Mouse (Mus musculus) Patski (cell line): Measurements from ENCODE around the gene Plppr1. TPM values are rescaled to one million over a fixed set of nuclear protein-coding genes. Genes with fewer than 3 reads are reported as not detected.

Source experiments
- ATAC-seq: fragments of 100-300 bp; one replicate; pipeline ENCODE4 v1.8.0; 2021
- CTCF ChIA-PET: fragments of 350-600 bp; sonication (Branson Sonifier 250); formaldehyde crosslinking; loops from one replicate; lab custom pipeline; 2022; ENCODE audit warnings: inconsistent platforms; lab: Charles Lee
- POLR2A ChIA-PET: fragments of 350-600 bp; sonication (Branson Sonifier 250); formaldehyde crosslinking; loops from one replicate; lab custom pipeline; 2022; ENCODE audit warnings: antibody characterized with exemption, inconsistent platforms; lab: Charles Lee
- DNase-seq: peaks from one replicate; pipeline ENCODE4 v3.0.0-alpha.2; 2011; ENCODE audit warnings: low read depth, low spot score
- H3K27me3 ChIP-seq: fragments of 371-371 bp; one replicate; pipeline ENCODE4 v1.5.1; 2021
- CTCF ChIP-seq: fragments of 100-300 bp; IDR thresholded peaks from one replicate; pipeline ENCODE4 v1.5.1; 2021
- in situ Hi-C: fragments of 300-500 bp; cut with MboI; formaldehyde crosslinking; loops from 3 replicates; pipeline ENCODE4 v1.11.1; 2018; ENCODE audit warnings: low pct_unique_long_range_greater_than_20kb, mixed read lengths
- polyA plus RNA-seq: library from polyadenylated mRNA; unstranded; gene quantifications from one replicate; pipeline ENCODE4 v1.2.3, GENCODE M21; 2021

Gene Plppr1
- 0.14 TPM for polyA plus RNA-seq

- no peaks in the 10 kb centered on the region for H3K27me3 ChIP-seq
- in situ Hi-C loops, result no loop called here
- TF ChIP-seq CTCF, result no peak
- DNase-seq (no peak), ATAC-seq (peak; percentile 31)
- ChIA-PET CTCF (no interaction called here), POLR2A (no interaction called here)
Observed at GRCm38 (mm10) chr4:49059021-49059401, at the start of gene Plppr1. Gene Plppr1 (plus strand): TSS chr4:49059273.

GRCm38 (mm10) chr4:49016701-49017100, 42.4 kb upstream of the Plppr1 start:
- DNase-seq (no peak), ATAC-seq (no peak)
- ChIA-PET CTCF (interaction anchor here (0.8 kb wide), 1 partner anchor 21 kb away, joined by 3 read pairs; no protein-coding TSS in a partner anchor), POLR2A (no interaction called here)
- TF ChIP-seq CTCF, result no peak
- in situ Hi-C loops, result no loop called here
- no peaks in the 10 kb centered on the region for H3K27me3 ChIP-seq

- in situ Hi-C loops, result no loop called here
- TF ChIP-seq CTCF, result no peak
- ChIA-PET CTCF (no interaction called here), POLR2A (no interaction called here)
- DNase-seq (no peak), ATAC-seq (no peak)
- H3K27me3 ChIP-seq, result no peaks in the 10 kb centered on the region
Observed at GRCm38 (mm10) chr4:49023221-49023620, 35.9 kb upstream of the Plppr1 start.

- in situ Hi-C loops, result no loop called here
- ATAC-seq, result no peak
- ChIA-PET POLR2A (no interaction called here), CTCF (interaction anchor here (1.0 kb wide), 1 partner anchor 22 kb away, joined by 3 read pairs; no protein-coding TSS in a partner anchor)
- no peaks in the 10 kb centered on the region for H3K27me3 ChIP-seq
- no peak for DNase-seq
- TF ChIP-seq CTCF, result no peak
Observed at GRCm38 (mm10) chr4:49038311-49038710, 20.8 kb upstream of the Plppr1 start.

GRCm38 (mm10) chr4:49039854-49040253, 19.2 kb upstream of the Plppr1 start:
- POLR2A ChIA-PET, result no interaction called here
- in situ Hi-C loops, result no loop called here
- DNase-seq (no peak), ATAC-seq (no peak)
- CTCF ChIA-PET, result no interaction called here
- TF ChIP-seq CTCF, result no peak
- no peaks in the 10 kb centered on the region for H3K27me3 ChIP-seq

- in situ Hi-C loops, result no loop called here
- TF ChIP-seq CTCF, result no peak
- DNase-seq, result no peak
- no peaks in the 10 kb centered on the region for H3K27me3 ChIP-seq
- ChIA-PET POLR2A (no interaction called here), CTCF (no interaction called here)
- no peak for ATAC-seq
Observed at GRCm38 (mm10) chr4:49041655-49042054, 17.4 kb upstream of the Plppr1 start.

GRCm38 (mm10) chr4:49050628-49051027, 8.4 kb upstream of the Plppr1 start:
- no peaks in the 10 kb centered on the region for H3K27me3 ChIP-seq
- DNase-seq (no peak), ATAC-seq (no peak)
- TF ChIP-seq CTCF, result no peak
- ChIA-PET POLR2A (no interaction called here), CTCF (no interaction called here)
- in situ Hi-C loops, result no loop called here

GRCm38 (mm10) chr4:49057916-49058315, 1.2 kb upstream of the Plppr1 start:
- ChIA-PET POLR2A (no interaction called here), CTCF (no interaction called here)
- DNase-seq (no peak), ATAC-seq (no peak)
- TF ChIP-seq CTCF, result no peak
- no peaks in the 10 kb centered on the region for H3K27me3 ChIP-seq
- in situ Hi-C loops, result no loop called here

GRCm38 (mm10) chr4:49058557-49058956, 516 bp upstream of the Plppr1 start:
- in situ Hi-C loops, result no loop called here
- POLR2A ChIA-PET, result no interaction called here
- DNase-seq (no peak), ATAC-seq (no peak)
- CTCF ChIA-PET, result no interaction called here
- TF ChIP-seq CTCF, result no peak
- H3K27me3 ChIP-seq, result no peaks in the 10 kb centered on the region

- in situ Hi-C loops, result no loop called here
- DNase-seq (no peak), ATAC-seq (no peak)
- ChIA-PET POLR2A (interaction anchor here (0.6 kb wide), 1 partner anchor 8 kb away, joined by 3 read pairs; no protein-coding TSS in a partner anchor), CTCF (no interaction called here)
- no peaks in the 10 kb centered on the region for H3K27me3 ChIP-seq
- no peak for TF ChIP-seq CTCF
Observed at GRCm38 (mm10) chr4:49059402-49060381, 619 bp downstream of the Plppr1 start.

- ChIA-PET POLR2A (no interaction called here), CTCF (no interaction called here)
- ATAC-seq, result no peak
- no peaks in the 10 kb centered on the region for H3K27me3 ChIP-seq
- no peak for DNase-seq
- in situ Hi-C loops, result no loop called here
- no peak for TF ChIP-seq CTCF
Observed at GRCm38 (mm10) chr4:49069471-49069870, 10.4 kb downstream of the Plppr1 start.
